Mouse (Mus musculus) left cerebral cortex, postnatal 36 days (tissue): Measurements from ENCODE around the gene Erf. TPM values are rescaled to one million over a fixed set of nuclear protein-coding genes. Genes with fewer than 3 reads are reported as not detected.
A peak's percentile ranks its signal among the peaks of the same experiment; 100 is the strongest.

Experiments used
- DNase-seq, 2 experiments: peaks; one replicate each; pipeline ENCODE4 v3.0.0; 2021 to 2022; ENCODE audit warnings: low spot score in 2 of 2, mixed read lengths in 1 of 2
- intact Hi-C: fragments of 180-260 bp; cut with DNase I; formaldehyde crosslinking; loops from one replicate; pipeline ENCODE4 v1.15.1; 2025
- total RNA-seq, 2 experiments: library from RNA; stranded (reverse); gene quantifications; 2 replicates each; pipeline ENCODE4 v1.2.3; 2021

Erf gene
- total RNA-seq, 2 experiments from 2014 or later = 55.8 to 76.2 TPM

DNA sequence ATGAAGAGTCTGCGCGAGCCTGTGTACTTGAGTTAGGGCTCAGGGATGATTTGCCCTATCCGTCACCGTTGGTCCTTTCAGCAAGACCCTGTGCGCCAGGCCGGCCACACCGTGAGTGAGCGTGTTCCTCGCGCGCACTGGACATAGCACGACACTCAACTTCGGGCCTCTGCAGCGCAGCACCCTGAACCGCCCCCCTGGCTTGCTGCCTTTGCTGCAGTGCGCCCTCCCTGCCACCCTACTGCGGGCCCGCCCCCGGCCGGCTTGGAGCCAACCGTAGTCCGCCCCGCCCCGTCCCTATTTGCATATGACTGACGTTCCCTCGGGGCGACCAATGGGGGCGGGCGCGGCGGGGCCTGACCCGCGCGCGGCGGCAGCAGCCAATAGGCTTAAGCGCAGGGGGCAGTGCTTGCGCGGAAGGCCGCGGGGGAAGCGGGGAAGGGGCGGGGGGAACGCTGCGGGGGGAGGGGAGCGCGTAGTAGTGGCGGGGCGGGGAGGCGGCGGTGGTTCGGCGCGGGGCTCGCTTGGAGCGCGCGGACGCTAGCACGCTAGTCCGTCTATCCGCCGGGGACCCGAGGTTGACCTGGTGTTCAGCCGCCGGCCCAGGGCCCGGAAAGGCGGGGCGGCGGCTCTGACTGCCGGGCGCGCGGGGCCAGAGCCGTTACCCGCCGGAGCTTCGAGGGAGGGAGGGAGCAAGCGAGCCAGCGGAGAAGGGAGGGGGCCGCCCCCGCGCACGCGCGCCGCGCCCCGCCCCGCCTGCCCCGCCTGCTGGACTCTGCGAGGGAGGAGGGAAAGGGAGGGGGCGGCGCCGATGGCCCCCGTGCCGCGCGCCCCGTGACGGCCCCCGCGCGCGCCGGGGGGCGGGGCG lies 31.4 kb upstream of the Erf start:
- peak; percentile 94 to 97 for DNase-seq
- intact Hi-C loops = loop anchor here (2.0 kb wide), 1 partner anchor 15 kb away; the partner anchor contains the start of gene Pafah1b3

DNA sequence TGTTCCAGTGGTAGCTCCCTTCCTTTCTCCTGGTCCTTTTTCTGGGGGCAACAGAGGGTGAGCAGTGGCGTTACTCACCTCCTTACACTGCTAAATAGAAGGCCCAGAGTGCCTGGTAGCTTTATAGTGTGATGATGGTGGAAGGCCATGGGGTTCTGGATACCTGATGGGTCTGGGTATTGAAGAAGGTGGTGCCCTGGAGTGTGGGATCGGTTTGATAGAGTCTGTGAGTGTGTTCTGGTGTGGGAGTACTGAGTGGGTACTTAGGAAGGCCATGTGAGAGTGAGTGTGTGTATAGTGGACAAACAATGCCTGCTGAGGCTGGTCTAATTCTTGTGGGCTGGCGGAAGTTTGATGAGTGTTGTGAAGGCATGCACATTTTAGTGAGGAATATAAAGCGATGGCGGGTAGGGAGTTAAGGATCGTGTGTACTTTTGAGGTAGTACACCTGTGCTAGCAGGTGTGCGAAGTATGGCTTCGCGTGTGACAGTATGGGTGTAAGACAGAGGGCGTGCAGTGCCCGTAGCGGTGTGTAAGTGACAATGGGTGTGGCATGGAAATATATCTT lies 30.7 kb upstream of the Erf start:
- DNase-seq = no peak
- intact Hi-C loops = no loop called here

DNA sequence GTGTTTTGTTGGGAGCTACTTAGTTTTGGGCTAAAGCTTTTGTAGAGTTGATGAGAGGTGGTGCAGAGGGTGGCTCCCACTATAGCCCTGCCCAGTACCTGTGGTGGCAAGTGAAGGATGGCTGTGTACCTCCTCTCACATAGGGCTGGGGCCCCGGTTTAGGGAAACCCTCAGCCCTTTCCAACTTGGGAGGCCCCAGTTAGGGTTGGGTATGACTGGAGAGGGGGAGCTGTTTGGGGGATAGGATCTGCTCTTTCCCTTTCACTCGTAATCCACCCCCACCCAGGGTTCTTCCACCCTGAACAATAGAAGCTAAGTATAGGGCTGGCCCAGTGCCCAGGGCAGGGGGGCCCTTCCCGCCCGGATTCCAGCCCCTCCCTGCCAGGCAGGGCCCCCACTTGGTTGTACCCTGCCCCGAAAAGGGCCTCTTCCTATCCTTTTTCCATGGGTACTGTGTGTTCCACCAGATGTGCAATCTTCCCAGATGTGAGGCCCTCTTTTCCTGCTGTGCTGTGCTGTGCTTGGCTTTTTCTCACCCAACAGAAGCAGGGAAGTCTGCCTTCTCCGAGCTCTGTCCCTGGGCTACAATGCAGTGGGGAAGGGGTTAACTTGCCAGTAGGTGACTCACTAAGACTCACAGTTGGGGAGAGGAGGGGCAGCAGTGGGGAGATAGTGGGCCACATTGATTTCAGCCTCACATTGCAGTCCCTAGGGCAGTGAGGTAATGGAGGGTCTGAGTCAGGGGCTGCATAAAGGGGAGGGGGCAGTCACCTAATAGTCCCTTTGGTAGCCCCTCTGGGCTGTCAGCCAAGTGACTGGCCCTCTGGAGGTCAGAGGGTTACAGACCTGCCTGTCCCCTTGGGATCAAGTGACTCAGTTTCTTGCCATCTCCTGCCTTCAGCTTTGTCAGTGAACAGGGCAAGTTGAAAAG lies 29.6 kb upstream of the Erf start:
- intact Hi-C loops = loop anchor here (1.0 to 2.0 kb wide), 3 partner anchors 32 to 101 kb away; partner anchors contain the start of genes Megf8 and Pou2f2
- peak in 1 of 2 experiments; percentile 45 for DNase-seq

DNA sequence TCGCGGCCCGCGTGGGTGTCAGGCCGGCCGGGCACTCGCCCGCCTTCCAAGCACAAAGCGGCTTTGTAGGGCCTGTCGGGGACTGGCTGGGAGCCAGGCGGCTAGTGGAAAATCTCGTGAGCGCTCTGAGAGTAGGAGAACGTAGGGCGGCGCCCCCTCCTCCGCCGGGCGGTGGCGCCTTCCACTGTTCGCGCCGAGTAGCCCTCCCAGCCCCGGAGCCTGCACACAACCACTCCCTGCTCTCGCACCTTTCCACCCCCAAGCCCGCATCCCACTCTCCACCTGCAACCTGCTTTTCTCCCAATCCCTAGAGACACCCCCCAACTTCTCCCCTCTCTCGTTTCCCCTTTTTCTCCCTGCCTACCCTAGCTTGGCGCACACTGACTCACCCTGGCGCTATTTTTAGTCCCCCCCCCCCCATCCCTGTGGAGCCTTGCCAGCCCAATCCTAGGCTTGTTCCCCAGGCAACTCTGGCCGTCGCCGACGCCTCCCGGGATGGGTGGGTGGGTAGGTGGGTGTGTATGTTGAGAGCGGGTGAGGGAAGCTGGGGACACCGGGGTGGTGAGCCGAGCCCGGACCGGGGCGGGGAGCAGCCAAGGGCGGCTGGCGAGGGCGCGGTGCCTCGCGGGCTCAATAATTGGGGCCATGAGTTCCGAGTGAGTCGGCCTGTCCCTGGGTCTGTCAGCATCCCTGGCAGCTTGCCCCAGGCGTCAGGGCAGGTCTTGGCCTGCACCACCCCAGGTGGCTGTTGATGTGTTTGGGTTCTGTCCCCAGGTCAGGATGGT lies 28.7 kb upstream of the Erf start:
- intact Hi-C loops = loop anchor here (1.0 to 2.0 kb wide), 3 partner anchors 31 to 100 kb away; partner anchors contain the start of genes Megf8 and Pou2f2
- DNase-seq = peak; percentile 71 to 92

DNA sequence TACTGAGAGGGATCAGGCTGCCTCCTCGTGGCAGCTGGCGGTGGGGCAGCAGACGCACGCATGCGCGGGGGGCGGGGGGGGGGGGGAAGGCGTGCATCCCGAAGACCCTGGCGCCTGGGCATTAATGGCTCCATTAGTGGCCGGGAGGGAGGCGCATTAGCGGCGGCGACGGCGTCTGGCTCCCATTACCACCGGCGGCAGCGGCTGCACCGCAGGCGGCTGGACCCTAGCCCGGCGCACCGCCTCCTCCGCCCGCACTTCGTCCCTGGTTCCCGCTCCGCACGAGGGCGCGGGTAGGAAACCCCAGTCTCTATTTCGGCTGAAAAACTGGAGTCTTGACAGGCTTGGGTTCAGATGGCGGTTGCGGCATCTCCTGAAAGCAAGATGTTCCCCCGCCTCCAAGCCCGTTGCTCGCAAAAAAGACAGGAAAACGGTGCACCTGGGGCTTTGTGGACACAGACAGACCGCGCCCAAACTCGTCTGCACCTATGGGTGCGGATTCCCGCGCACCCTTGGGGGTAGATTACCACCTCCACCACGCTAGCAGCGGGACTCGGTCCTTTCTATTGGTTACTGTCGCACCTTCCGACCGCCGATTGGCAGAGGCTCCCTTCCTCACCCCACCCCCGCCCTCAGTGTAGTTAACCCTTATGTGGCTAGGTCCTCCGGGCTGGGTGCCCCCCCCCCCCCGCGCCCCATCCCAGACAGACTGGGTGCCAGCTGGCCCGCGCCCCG lies 27.9 kb upstream of the Erf start:
- intact Hi-C loops = loop anchor here (1.0 to 2.0 kb wide), 4 partner anchors 30 to 100 kb away; partner anchors contain the start of genes Megf8 and Pou2f2
- DNase-seq = peak; percentile 88 to 90

DNA sequence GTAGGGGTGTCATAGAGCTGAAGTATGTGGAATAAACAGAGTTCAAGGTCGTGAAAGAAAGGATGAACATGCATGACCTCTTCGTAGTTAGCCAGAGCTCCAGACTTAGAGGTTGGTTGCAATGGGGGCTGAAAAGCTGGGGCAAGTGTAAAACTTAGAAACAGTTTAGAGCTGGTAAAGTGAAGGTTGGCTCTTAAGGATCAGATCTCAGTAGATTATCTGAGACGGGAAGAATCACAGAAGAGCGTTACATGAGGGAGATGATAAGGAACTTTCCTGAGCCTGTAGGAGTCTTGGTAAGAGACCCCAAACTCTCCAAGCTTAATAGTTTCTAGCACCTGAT lies 27.4 kb upstream of the Erf start:
- intact Hi-C loops = loop anchor here (1.0 to 2.0 kb wide), 3 partner anchors 37 to 99 kb away; partner anchors contain the start of genes Megf8 and Pou2f2

DNA sequence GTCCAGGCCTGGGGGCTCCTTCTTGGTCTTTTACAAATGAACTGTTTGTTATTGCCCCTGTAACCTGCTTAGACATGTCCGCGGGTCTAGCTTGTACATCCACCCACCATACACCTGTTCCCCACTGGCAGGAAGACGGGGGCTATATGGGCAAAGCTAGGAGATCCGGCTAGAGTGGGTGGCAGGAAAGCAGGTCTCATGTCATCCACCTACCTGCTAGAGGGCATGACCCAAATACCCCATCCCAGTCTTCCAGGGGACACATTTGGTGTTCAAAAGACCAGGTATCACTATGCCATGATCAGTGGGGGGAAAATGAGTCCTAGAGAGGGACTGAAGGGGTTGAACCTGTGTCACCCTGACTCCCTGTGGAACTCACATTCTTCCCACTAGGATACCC lies 26.8 kb upstream of the Erf start:
- DNase-seq = no peak
- intact Hi-C loops = no loop called here

More for the DNA sequence above, 27.4 kb upstream of the Erf start:
- no peak for DNase-seq

DNA sequence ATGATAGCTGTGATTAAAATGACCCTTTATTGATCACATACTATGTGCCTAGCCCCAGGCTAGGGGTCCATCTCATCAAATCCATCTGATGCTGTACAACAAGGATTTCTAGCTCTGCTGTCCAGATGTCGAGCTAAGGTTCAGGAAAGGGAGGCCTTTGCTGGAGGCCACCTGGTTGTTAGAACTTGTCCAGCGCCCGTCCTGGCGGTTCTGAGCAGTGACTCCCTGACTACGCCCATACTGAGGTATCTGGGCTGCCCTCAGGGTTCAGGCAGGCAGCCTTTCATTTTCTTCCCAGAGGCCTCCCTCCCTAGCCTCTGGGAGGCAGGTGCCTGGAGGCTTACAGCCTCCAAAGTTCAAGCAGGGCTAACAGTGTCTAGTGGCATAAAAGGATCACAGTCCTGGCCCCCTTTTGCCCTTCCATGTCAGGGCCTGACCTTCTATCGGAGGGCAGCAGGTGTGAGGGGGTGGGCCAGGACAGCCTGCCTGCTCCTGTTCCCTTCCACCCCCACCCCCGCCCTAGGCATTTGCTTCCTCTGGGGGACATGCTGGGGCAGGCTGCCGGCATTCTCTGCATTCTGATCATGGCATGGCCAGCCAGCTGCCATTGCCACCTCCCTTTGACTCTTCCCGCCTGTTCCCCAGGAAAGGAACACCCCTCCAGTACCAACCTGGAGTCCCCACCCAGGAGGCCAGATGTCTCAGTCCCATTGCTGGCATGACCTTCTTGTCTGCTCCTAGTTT lies 25.2 kb upstream of the Erf start:
- no peak for DNase-seq
- intact Hi-C loops = no loop called here

DNA sequence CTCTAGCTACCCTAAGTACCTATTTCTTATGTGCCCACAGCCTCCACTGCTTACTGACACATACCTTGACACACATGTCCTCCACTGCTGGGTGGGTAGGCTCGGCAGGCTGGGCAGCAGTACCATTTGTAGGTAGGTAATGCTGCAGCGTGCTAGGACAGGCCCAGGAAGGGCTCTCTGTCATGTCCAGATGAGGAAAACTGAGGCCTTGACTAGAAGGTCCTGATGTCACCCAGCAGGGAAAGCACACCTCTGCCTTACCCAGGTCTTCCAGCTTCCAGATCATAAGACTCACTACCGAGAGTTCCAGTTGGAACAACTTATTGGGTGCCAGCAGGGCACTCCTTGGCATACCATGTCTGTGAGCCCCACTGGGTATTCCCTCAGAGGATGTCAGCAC lies 24.4 kb upstream of the Erf start:
- intact Hi-C loops = no loop called here
- DNase-seq = no peak

DNA sequence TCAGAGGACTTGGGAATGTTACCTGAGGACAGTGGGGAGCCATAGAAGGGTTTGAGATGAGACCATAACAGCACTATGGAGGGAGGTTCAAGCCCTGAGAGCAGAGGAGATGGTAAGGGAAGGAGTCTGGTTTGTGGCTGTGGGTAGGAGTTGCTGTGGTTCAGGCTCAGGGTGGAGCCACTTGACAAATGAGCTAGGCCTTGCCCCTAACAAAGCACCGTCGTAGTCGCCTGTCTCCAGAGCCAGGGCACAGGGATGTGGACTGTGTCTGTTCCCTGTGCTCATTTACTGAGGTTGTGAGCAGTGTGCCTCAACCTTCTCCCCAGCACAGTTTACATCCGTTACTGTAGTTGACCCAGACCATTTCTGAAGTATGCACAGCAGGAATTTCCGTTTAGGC lies 24.0 kb upstream of the Erf start:
- DNase-seq = no peak
- intact Hi-C loops = no loop called here

DNA sequence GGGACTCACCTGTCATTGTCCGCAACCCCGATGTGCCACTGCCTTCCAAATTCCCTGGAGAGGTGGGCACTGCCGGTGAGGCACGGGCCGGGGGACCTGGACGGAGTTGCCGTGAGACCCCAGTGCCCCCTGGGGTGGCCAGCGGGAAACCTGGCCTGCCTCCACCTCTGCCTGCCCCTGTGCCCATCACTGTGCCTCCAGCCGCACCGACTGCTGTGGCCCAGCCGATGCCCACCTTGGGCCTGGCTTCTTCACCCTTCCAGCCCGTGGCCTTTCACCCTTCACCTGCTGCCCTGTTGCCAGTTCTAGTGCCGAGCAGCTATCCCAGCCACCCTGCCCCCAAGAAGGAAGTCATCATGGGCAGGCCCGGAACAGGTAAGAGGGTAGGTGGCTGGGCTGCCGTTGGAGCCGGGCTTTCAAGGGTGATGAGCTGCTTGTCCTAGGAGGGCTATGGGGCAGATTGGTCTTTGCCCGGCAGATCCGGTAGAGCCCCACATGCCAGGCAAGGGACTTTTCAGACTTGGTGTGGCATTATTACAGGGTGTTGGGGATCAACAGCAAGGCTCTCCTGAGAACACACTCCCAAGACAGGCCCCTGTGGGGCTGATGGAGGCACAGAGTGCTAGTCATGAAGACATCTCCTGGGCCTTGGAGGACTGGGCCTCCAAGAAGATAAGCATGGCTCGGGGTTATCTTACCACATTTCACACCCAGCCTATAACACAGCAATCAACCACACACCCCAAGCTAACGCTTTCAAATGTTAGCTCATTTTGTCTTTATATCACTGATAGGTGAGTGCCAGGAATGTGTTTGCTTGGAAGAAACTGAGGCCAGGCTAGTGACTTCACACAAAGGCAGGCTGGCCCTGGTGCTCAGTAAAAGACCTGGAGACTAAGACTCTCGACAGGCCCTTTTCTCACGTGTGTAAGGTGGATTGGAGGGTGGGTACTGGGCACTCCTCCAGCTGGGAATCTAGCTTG lies 23.0 kb upstream of the Erf start:
- intact Hi-C loops = no loop called here
- no peak for DNase-seq

DNA sequence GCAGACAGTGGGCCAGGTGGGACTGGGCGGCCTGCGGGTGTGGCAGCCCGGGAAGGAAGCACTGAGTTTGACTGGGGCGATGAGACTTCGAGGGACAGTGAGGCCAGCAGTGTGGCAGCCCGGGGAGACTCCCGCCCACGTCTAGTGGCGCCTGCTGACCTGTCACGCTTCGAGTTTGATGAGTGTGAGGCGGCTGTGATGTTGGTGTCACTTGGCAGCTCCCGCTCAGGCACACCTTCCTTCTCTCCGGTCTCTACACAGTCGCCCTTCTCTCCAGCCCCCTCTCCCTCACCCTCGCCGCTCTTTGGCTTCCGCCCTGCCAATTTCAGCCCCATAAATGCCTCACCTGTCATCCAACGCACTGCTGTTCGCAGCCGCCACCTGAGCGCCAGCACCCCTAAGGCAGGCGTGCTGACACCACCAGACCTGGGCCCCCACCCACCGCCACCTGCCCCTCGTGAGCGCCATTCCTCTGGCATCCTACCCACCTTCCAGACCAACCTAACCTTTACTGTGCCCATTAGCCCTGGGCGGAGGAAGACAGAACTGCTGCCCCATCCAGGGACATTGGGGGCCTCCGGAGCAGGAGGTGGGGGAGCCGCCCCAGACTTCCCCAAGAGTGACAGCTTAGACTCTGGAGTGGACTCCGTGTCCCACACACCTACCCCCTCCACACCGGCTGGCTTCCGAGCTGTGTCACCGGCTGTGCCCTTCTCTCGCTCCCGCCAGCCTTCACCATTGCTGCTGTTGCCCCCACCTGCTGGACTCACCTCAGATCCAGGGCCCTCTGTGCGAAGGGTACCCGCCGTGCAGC lies 22.1 kb upstream of the Erf start:
- intact Hi-C loops = no loop called here
- DNase-seq = no peak

DNA sequence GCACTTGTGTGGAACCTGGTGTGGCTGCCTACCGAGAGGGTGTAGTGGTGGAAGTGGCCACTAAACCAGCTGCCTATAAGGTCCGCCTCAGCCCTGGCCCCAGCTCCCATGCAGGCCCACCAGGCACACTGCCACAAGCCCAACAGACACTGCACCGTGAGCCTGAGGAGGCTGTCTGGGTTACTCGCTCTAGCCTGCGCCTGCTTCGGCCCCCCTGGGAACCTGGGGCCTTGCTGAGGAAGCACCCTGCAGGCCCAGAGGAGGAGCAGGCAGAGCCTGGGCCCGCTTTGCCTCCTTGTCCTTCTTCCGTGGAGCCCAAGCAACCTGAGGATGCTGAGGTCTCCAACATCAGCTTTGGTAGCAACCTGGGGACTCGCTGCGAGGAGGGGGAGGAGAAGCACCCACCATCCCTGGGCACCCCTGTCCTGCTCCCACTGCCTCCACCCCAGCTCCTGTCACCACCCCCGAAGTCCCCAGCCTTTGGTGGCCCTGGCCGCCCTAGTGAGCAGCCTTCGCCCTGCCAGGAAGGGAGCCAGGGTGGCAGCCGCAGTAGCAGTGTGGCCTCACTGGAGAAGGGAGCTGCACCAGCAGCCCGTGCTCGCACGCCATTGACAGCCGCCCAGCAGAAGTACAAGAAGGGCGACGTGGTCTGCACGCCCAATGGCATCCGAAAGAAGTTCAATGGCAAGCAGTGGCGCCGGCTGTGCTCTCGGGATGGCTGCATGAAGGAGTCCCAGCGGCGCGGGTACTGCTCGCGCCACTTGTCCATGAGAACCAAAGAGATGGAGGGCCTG lies 21.3 kb upstream of the Erf start:
- intact Hi-C loops = no loop called here
- DNase-seq = no peak

DNA sequence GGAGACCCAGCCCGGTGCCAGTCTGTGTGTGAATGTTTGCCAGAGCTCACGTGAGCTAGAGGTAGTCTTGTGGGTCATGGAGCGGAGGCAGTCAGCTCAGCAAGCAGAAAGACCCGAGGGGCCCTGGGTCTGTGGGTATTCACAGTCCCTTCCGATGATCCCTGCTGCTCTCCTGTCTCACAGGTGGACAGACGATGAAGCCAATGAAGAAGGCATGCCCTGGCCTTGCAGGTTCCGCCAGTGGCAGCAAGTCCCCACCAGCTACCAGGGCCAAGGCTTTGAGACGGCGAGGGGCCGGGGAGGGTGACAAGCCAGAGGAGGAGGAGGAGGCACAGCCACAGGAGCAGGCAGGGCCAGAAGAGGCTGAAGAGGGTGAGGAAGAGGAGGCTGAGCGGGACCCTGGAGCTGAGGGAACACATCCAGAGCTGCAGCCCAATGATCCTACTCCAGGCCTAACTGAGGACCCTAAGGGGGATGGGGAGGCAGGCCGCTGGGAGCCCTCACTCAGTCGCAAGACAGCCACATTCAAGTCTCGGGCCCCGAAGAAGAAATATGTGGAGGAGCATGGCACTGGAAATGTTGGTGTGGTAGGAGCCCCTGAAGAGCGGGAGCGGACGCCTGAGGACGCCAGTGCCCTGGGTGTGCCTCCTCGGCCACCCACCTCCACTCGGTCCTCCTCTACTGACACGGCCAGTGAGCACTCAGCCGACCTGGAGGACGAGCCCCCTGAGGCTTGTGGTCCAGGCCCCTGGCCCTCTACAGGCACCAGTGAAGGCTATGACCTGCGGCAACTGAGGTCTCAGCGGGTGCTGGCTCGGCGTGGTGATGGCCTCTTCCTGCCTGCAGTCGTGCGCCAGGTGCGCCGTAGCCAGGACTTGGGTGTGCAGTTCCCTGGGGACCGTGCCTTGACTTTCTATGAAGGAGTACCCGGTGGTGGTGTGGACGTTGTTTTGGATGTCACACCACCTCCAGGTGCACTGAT lies 20.4 kb upstream of the Erf start:
- intact Hi-C loops = no loop called here
- DNase-seq = no peak
